Mouse (Mus musculus): ENCODE data around the gene Iqck. TPM values are rescaled to one million over a fixed set of nuclear protein-coding genes. Genes with fewer than 3 reads are reported as not detected.
A peak's percentile ranks its signal among the peaks of the same experiment; 100 is the strongest.

Gene Iqck
- polyA plus RNA-seq, 1 experiment, result 5.9 TPM

DNA sequence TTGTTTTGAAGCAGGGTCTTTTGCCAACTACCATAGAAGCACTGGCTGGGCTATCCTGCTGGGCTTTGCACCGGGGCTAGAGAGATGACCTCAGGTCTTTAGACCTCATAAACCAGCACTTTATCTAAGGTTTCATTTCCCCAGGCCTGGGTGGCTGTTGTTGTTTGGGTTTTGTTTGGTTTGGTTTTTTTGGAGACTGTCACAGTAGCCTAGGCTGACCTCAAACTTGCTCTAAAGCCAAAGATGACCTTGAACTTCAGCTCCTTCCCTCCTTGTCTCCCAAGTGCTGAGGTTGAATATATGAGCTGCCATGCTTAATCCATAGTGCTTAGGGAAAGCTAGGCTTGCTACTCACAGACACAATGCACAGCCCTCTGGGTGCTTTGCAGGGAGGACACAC is 35.9 kb upstream of the Iqck start:
- DNase-seq, result no peak
- Histone ChIP-seq H3K27ac (ENCODE audit: insufficient read depth, low read length) (no peak overlapping the region), H3K4me3 (replicated peaks; ENCODE audit: insufficient read depth, low read depth, low read length) (no peak overlapping the region), H3K27me3 (ENCODE audit: control insufficient read depth, insufficient read depth, low read length) (no peaks in the 10 kb centered on the region), H3K4me1 (ENCODE audit: control insufficient read depth, insufficient read depth, low read length) (peaks cover 19% of the 10 kb centered on the region)
- TF ChIP-seq CTCF (IDR thresholded peaks at IDR 0.05; ENCODE audit: borderline replicate concordance, insufficient read depth, low read depth, low read length), result no peak
- TF ChIP-seq POLR2A (IDR thresholded peaks at IDR 0.05; ENCODE audit: borderline replicate concordance, insufficient read depth, low read length), result no peak
- WGBS, result 80% methylated on average over 1 of the region's 1 CpGs

DNA sequence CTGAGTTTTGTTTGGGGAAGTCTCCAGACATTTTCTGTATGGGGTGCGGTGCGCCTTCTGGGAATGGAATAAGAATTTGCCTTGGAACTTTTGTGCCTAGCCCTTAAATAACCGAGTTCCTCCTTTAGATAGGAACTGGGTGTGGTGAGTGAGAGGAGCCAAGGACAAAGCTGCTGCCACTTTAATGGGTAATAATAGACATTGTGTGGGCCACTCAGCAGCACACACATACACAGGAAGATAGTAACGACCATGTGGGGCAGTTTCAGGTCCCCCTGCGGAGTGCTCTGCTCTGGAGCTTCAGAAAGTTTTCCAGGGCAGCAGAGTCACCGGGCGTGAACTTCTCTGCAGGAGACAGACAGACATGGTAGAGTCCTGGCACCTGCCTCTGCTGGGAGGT is 34.2 kb upstream of the Iqck start:
- no peak overlapping the region for H3K4me3 ChIP-seq (replicated peaks; ENCODE audit: insufficient read depth, low read depth, low read length)
- 50% methylated on average over 7 of the region's 7 CpGs for WGBS
- H3K27me3 ChIP-seq (ENCODE audit: control insufficient read depth, insufficient read depth, low read length), result no peaks in the 10 kb centered on the region
- no peak overlapping the region for H3K27ac ChIP-seq (ENCODE audit: insufficient read depth, low read length)
- no peak for TF ChIP-seq CTCF (IDR thresholded peaks at IDR 0.05; ENCODE audit: borderline replicate concordance, insufficient read depth, low read depth, low read length)
- no peak for TF ChIP-seq POLR2A (IDR thresholded peaks at IDR 0.05; ENCODE audit: borderline replicate concordance, insufficient read depth, low read length)
- no peak for DNase-seq
- peaks cover 19% of the 10 kb centered on the region for H3K4me1 ChIP-seq (ENCODE audit: control insufficient read depth, insufficient read depth, low read length)

- Histone ChIP-seq H3K4me3 (replicated peaks; ENCODE audit: insufficient read depth, low read depth, low read length) (no peak overlapping the region), H3K27me3 (ENCODE audit: control insufficient read depth, insufficient read depth, low read length) (no peaks in the 10 kb centered on the region), H3K4me1 (ENCODE audit: control insufficient read depth, insufficient read depth, low read length) (peaks cover 19% of the 10 kb centered on the region), H3K27ac (ENCODE audit: insufficient read depth, low read length) (no peak overlapping the region)
- 85% methylated on average over 12 of the region's 12 CpGs for WGBS
- TF ChIP-seq POLR2A (IDR thresholded peaks at IDR 0.05; ENCODE audit: borderline replicate concordance, insufficient read depth, low read length) (no peak), CTCF (IDR thresholded peaks at IDR 0.05; ENCODE audit: borderline replicate concordance, insufficient read depth, low read depth, low read length) (no peak)
- DNase-seq, result no peak
Observed at GRCm38 (mm10) chr7:118821887-118822556, 33.5 kb upstream of the Iqck start.

- H3K27ac ChIP-seq (ENCODE audit: insufficient read depth, low read length), result no peak overlapping the region
- no peaks in the 10 kb centered on the region for H3K27me3 ChIP-seq (ENCODE audit: control insufficient read depth, insufficient read depth, low read length)
- DNase-seq, result no peak
- H3K4me1 ChIP-seq (ENCODE audit: control insufficient read depth, insufficient read depth, low read length), result peaks cover 25% of the 10 kb centered on the region
- TF ChIP-seq CTCF (IDR thresholded peaks at IDR 0.05; ENCODE audit: borderline replicate concordance, insufficient read depth, low read depth, low read length) (no peak), POLR2A (IDR thresholded peaks at IDR 0.05; ENCODE audit: borderline replicate concordance, insufficient read depth, low read length) (no peak)
- H3K4me3 ChIP-seq (replicated peaks; ENCODE audit: insufficient read depth, low read depth, low read length), result no peak overlapping the region
- WGBS, result 75% methylated on average over 7 of the region's 7 CpGs
Observed at GRCm38 (mm10) chr7:118824451-118824850, 31.1 kb upstream of the Iqck start.

- WGBS, result 14% methylated on average over 5 of the region's 5 CpGs
- Histone ChIP-seq H3K27ac (ENCODE audit: insufficient read depth, low read length) (peak overlapping the region; percentile 73), H3K4me3 (replicated peaks; ENCODE audit: insufficient read depth, low read depth, low read length) (no peak overlapping the region), H3K27me3 (ENCODE audit: control insufficient read depth, insufficient read depth, low read length) (no peaks in the 10 kb centered on the region), H3K4me1 (ENCODE audit: control insufficient read depth, insufficient read depth, low read length) (peaks cover 23% of the 10 kb centered on the region)
- no peak for TF ChIP-seq POLR2A (IDR thresholded peaks at IDR 0.05; ENCODE audit: borderline replicate concordance, insufficient read depth, low read length)
- no peak for TF ChIP-seq CTCF (IDR thresholded peaks at IDR 0.05; ENCODE audit: borderline replicate concordance, insufficient read depth, low read depth, low read length)
- DNase-seq, result peak; percentile 47 to 58
Observed at GRCm38 (mm10) chr7:118827975-118828416, 27.6 kb upstream of the Iqck start.

DNA sequence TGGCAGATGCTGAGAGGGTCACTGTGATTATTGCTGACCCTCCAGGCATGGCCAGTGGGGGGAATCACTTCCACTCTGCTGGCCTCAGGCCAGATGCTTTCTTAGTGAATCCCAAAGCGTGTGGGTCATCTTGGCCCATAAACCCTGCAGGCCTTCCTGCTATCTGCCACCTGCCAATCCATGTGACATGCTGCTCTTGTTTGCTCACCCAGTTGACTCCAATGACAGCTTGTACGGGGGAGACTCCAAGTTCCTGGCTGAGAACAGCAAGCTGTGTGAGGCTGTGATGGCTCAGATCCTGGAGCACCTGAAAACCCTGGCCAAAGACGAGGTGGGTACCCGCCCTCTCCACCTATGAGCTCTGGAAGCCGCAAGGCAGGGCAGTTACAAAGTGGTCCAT is 17.7 kb upstream of the Iqck start:
- H3K4me3 ChIP-seq (replicated peaks; ENCODE audit: insufficient read depth, low read depth, low read length), result no peak overlapping the region
- TF ChIP-seq CTCF (IDR thresholded peaks at IDR 0.05; ENCODE audit: borderline replicate concordance, insufficient read depth, low read depth, low read length), result no peak
- no peak for TF ChIP-seq POLR2A (IDR thresholded peaks at IDR 0.05; ENCODE audit: borderline replicate concordance, insufficient read depth, low read length)
- H3K27ac ChIP-seq (ENCODE audit: insufficient read depth, low read length), result peak overlapping the region; percentile 43
- 8% methylated on average over 5 of the region's 5 CpGs for WGBS
- DNase-seq, result peak; percentile 48 to 74
- H3K4me1 ChIP-seq (ENCODE audit: control insufficient read depth, insufficient read depth, low read length), result peaks cover 46% of the 10 kb centered on the region
- H3K27me3 ChIP-seq (ENCODE audit: control insufficient read depth, insufficient read depth, low read length), result no peaks in the 10 kb centered on the region

DNA sequence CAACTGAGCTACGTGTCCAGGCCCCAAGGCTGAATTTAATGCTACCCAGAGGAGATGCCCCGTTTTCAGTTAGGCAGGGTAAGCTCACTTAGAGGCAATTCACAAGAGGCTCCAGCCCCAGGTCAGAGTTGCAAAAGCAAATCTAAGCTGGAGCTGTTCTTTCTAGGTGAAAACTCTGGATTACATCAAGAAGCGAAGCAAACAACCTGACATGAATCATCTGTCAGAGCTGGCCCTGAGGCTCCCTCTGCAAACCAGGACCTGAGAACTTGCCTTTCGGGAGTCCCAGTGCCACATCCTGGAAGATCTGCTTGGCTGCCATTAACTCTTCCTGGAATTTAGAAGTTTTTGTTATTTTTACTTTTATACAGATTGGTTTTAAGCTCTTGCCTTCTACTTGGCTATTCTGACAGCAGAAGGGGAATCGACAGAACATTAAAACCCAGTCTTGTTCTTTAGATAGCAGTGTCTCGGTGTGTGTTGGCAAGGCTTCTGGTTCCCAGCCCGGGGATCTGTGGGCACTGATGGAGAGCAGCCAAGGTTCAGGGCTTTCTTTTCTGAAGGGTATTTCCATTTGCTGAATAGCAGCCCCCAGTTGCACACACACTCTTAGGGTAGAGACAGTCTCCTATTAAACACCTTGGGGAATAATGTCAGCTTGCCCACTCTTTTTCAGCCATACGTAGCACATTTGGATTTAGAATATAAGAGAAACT is 14.4 kb upstream of the Iqck start:
- TF ChIP-seq CTCF (IDR thresholded peaks at IDR 0.05; ENCODE audit: borderline replicate concordance, insufficient read depth, low read depth, low read length) (no peak), POLR2A (IDR thresholded peaks at IDR 0.05; ENCODE audit: borderline replicate concordance, insufficient read depth, low read length) (no peak)
- WGBS, result 23% methylated on average over 8 of the region's 8 CpGs
- no peaks in the 10 kb centered on the region for H3K27me3 ChIP-seq (ENCODE audit: control insufficient read depth, insufficient read depth, low read length)
- peak; percentile 52 to 72 for DNase-seq
- no peak overlapping the region for H3K4me3 ChIP-seq (replicated peaks; ENCODE audit: insufficient read depth, low read depth, low read length)
- H3K27ac ChIP-seq (ENCODE audit: insufficient read depth, low read length), result peak overlapping the region; percentile 63; the same call in 1 of the 2 replicates
- H3K4me1 ChIP-seq (ENCODE audit: control insufficient read depth, insufficient read depth, low read length), result peaks cover 46% of the 10 kb centered on the region

DNA sequence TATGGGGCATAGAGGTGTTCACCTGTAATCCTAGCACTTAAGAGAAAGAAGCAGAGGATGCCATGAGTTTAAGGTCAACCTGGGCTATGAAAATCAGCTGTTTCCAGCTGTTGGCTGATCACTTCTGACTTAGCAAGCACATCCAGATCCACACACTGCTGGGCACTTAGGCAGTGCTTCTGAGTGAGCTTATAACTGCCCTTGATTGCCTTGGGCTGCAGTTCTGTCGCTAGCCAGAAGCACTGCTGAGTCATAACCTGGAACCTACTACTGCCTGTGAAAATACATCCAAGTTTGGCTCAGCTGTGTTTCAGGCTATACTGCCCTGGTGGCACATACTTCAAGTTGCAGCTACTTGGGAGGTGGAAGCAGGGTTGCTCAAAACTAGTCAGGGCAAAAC is 13.8 kb upstream of the Iqck start:
- DNase-seq, result peak; percentile 55 to 76
- no peak overlapping the region for H3K4me3 ChIP-seq (replicated peaks; ENCODE audit: insufficient read depth, low read depth, low read length)
- H3K27me3 ChIP-seq (ENCODE audit: control insufficient read depth, insufficient read depth, low read length), result no peaks in the 10 kb centered on the region
- peaks cover 43% of the 10 kb centered on the region for H3K4me1 ChIP-seq (ENCODE audit: control insufficient read depth, insufficient read depth, low read length)
- 0% methylated on average over 1 of the region's 1 CpGs for WGBS
- TF ChIP-seq POLR2A (IDR thresholded peaks at IDR 0.05; ENCODE audit: borderline replicate concordance, insufficient read depth, low read length) (no peak), CTCF (IDR thresholded peaks at IDR 0.05; ENCODE audit: borderline replicate concordance, insufficient read depth, low read depth, low read length) (peak; percentile 38; the same call in 1 of the 2 replicates)
- peak overlapping the region; percentile 45 for H3K27ac ChIP-seq (ENCODE audit: insufficient read depth, low read length)

All from cerebellum, adult 2 months (tissue).